Mouse (Mus musculus): ENCODE measurements around the gene Cav2.

The Cav2 gene

GRCm38 (mm10) chr6:17309260-17309659 lies 28.3 kb downstream of the Cav2 start:
- no peak for DNase-seq (ENCODE audit: low spot score)

DNA sequence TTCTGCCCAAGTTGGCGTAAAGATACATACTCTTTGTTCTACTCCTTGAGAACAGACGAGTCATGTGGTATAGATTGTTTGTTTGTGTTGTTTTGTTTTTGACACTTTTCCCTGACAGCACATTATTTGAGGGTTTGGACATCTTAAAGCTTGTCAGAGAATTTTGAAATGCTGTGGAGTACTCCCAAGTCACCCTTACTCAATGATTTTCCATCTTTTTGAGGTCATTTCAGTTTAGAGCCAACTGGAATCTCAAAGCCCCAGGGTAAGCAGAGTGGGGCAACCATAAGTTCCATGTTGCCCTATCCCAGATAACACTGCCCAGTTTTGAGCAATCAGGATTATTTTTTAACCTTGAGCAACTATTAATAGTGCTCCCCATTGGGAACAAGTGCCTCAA lies 33.3 kb downstream of the Cav2 start:
- no peak for DNase-seq (ENCODE audit: low spot score)

DNA sequence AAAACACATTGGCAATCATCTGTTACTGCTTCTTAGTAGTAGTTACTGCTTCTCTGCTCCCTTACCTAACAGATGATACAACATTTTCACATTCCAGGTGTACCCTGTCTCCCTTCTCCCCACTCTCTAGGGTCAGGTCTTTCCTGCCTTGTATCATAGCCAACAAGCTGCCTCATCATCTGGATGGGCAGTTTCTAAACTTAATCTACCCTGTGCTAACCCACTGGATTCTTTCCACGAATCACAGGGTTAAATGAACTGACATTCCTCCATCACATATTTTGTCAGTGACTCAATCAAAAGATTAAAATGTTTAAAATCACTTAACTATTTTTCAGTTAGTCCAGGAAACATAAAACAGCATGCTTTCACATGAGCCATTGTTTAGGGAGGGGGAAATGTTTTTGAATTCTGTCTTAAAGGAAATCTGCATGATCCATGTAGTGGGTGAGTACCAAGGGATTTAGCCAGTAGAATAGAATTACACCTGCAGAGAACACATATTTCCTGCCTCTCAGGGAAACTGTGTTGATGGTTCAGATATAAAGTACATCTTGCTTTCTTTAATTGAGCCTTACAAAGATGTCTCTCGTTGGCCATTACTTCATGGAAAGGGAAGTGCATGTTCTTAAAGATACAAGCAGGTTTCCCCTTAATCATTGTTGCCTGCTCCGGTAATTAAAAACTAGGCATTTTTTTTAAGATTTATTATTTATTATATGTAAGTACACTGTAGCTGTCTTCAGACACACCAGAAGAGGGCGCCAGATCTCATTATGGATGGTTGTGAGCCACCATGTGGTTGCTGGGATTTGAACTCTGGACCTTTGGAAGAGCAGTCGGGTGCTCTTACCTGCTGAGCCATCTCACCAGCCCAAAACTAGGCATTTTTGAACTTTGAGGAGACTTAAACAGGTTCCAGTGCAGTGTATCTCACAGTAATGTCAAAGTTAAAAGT lies 34.0 kb downstream of the Cav2 start:
- no peak for DNase-seq (ENCODE audit: low spot score)

- no peak for DNase-seq (ENCODE audit: low spot score)
Measured at GRCm38 (mm10) chr6:17316294-17317166, 35.5 kb downstream of the Cav2 start.

GRCm38 (mm10) chr6:17317167-17317524 lies 36.2 kb downstream of the Cav2 start:
- DNase-seq (ENCODE audit: low spot score), result no peak

GRCm38 (mm10) chr6:17317944-17318343 lies 37.0 kb downstream of the Cav2 start:
- no peak for DNase-seq (ENCODE audit: low spot score)

- no peak for DNase-seq (ENCODE audit: low spot score)
Measured at GRCm38 (mm10) chr6:17321976-17322375, 41.0 kb downstream of the Cav2 start.

- DNase-seq (ENCODE audit: low spot score), result no peak
Measured at GRCm38 (mm10) chr6:17327216-17327615, 46.2 kb downstream of the Cav2 start.

DNA sequence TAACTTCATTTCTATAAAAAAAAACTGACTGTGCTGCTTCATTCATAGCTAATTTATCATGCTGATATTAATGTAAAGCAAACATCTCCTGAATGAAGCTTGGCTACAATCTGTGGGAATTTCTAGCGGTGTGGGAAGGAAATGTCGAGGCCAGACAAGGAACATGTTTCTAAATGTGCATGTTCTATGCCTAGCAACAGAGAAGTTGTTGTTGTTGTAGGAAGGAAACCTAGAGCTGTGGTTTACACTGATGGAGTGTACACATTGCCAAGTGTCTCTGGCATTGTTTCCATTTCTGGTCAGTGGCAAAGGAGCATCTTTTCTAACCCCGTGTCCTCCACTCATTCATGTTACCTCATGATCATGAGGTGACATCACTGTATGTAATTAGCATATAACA lies 48.8 kb downstream of the Cav2 start:
- DNase-seq (ENCODE audit: low spot score), result no peak

DNA sequence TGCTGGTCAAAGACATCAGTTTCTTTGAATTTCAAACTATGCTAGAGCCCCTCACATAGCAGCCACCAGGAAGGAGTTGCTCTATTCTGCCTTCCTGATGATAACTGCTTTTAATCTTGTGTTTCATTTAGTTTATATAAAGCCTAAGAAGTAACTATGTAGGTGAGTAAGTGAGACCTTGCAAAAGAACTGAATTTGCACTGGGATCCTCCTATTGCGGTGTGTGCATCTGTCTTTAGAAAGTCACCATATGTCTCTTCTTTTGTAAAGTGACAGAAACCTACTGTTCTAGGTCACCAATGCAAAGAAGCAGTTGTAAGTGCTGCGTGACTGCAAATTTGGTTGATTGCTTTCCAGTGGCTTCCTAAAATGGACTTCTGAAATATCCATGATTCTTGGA lies 56.7 kb downstream of the Cav2 start:
- DNase-seq (ENCODE audit: low spot score), result no peak

Measured in yolk sac, embryonic 10.5 days (tissue).